Mouse (Mus musculus) olfactory bulb, adult 2 months (tissue): ENCODE measurements around the gene Gas7.

Experiments used
- CTCF ChIP-seq: fragments of 200-500 bp; IDR thresholded peaks from 2 replicates; pipeline ENCODE4 v1.5.1; 2012; ENCODE audit warnings: low read depth, mild to moderate bottlenecking, low read length, moderate library complexity; ENCODE audit not compliant: insufficient read depth
- POLR2A ChIP-seq: fragments of 200-500 bp; IDR thresholded peaks from 2 replicates; pipeline ENCODE4 v1.6.1; 2012; ENCODE audit warnings: mild to moderate bottlenecking, low read depth, low read length, moderate library complexity; ENCODE audit not compliant: insufficient read depth

DNA sequence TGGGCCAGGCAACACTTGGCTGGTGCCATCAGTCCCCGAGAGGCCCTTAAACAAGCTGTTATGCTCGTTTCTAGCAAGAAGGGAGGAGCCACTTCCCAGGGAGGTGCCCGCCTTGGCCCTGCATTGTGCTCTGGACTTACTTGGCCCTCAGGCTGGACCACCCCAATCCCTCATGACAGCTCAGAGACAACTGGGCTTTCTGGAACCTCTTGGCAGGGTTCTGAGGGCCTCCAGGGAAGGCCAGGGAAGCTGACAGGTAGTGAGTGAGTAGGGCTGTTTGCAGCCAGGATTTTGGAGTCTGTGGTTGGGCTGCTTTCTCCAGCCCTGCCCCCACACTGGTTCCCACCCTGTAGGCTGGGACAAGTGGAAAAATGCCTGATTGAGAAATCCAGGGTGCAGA lies 68.6 kb downstream of the Gas7 start:
- no peak for TF ChIP-seq CTCF
- TF ChIP-seq POLR2A: no peak
